Mouse (Mus musculus): ENCODE results near the gene Sdccag8.

DNA sequence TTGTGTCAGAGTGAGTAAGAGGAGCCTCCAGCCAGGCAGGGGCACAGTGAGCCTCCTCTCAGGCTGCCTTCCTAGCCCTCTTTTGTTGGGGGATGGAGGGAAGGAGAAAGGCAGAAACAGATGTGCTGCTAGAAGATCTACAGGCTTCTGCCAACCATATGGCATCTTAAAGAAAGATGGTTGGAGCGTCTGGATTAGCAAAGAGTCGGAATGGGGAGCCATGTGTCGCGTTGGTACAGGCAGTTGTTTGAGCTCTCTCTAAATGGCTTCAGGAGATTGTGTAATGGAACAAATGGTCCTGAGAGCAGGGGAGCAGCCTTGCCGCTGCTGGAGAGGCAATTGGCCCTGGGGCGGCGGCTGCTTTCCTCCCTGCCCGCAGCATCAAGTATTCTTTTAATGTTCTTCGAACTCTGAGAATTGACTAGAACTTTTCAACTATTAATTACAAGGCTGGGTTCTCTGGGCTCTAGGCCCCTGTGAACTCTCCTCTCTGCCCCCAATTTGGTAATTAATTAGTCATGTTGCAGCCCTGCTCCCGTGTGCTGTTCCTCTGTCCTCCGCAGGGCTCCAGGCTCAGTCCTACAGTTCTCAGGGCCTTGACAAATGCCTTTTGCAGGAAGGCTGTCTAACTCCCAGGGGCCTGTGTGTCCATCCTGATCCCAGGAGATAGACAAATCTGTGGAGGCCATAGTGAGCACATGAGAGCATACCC lies 180.4 kb downstream of the Sdccag8 start:
- TF ChIP-seq CTCF (conservative IDR thresholded peaks at IDR 0.05; ENCODE audit: insufficient read depth, insufficient read length, low read depth, low read length): no peak
- TF ChIP-seq POLR2A (IDR thresholded peaks at IDR 0.05; ENCODE audit: low read depth, low read length): no peak
